Mouse (Mus musculus) intestine, embryonic 16.5 days (tissue): Measurements from ENCODE around the gene Gm9. TPM values are rescaled to one million over a fixed set of nuclear protein-coding genes. Genes with fewer than 3 reads are reported as not detected.

Source experiments
- ATAC-seq: fragments of 200-750 bp; cut with Nextera tagmentation; 2 replicates; pipeline ENCODE4 v1.8.0; 2017; ENCODE audit warnings: moderate TSS enrichment, moderate library complexity
- H3K27ac ChIP-seq: fragments of 300-500 bp; sonication (generic); 2 replicates; pipeline ENCODE4 v1.5.1; 2014; ENCODE audit warnings: mild to moderate bottlenecking, low read length
- H3K27me3 ChIP-seq: fragments of 300-500 bp; sonication (generic); replicated peaks from 2 replicates; pipeline ENCODE4 v1.6.1; 2014; ENCODE audit warnings: low read length, control low read depth, mixed read lengths; ENCODE audit not compliant: control insufficient read depth, insufficient read depth
- H3K36me3 ChIP-seq: fragments of 300-500 bp; sonication (generic); 2 replicates; pipeline ENCODE4 v1.6.1; 2014; ENCODE audit warnings: low read length, control low read depth; ENCODE audit not compliant: control insufficient read depth, insufficient read depth
- H3K4me1 ChIP-seq: fragments of 300-500 bp; sonication (generic); 2 replicates; pipeline ENCODE4 v1.6.1; 2014; ENCODE audit warnings: low read length, control low read depth, mixed read lengths; ENCODE audit not compliant: control insufficient read depth, insufficient read depth
- H3K4me2 ChIP-seq: fragments of 300-500 bp; sonication (generic); 2 replicates; pipeline ENCODE4 v1.6.1; 2014; ENCODE audit warnings: low read depth, low read length, control low read depth
- H3K4me3 ChIP-seq: fragments of 300-500 bp; sonication (generic); 2 replicates; pipeline ENCODE4 v1.5.1; 2014; ENCODE audit warnings: mild to moderate bottlenecking, low read length
- H3K9ac ChIP-seq: fragments of 300-500 bp; sonication (generic); 2 replicates; pipeline ENCODE4 v1.6.1; 2014; ENCODE audit warnings: low read depth, low read length
- H3K9me3 ChIP-seq: fragments of 300-500 bp; sonication (generic); 2 replicates; pipeline ENCODE4 v1.6.1; 2016; ENCODE audit warnings: low read length, control low read depth; ENCODE audit not compliant: control insufficient read depth
- WGBS: fragments of 180-500 bp; shearing (Covaris S2); extraction: QIAGEN DNeasy Blood & Tissue Kit; methylation state at CpG from one replicate; pipeline ENCODE4 v1.1.7; 2014; 5-methylcytosine and 5-hydroxymethylcytosine counted together
- polyA plus RNA-seq: library from polyadenylated mRNA; unstranded; fragments of >200 nt; fragmentation: Nextera tagmentation; extraction: Ambion mirVana; gene quantifications from 2 replicates; pipeline ENCODE4 v1.2.1, GENCODE M21; 2015

The Gm9 gene
- polyA plus RNA-seq, 1 experiment from 2014 or later, result not detected

- 48% methylated on average over 5 of the region's 5 CpGs for WGBS
- Histone ChIP-seq H3K9me3 (no peaks in the 10 kb centered on the region), H3K4me2 (no peak within 1 kb of the TSS), H3K4me1 (no peaks in the 10 kb centered on the region), H3K27me3 (no peaks in the 10 kb centered on the region), H3K9ac (no peak within 1 kb of the TSS), H3K36me3 (no peaks in the 10 kb centered on the region), H3K4me3 (no peak within 1 kb of the TSS), H3K27ac (no peak within 1 kb of the TSS)
- no peak for ATAC-seq
Measured at GRCm38 (mm10) chrX:37168742-37169141, 42.1 kb downstream of the Gm9 start, which contains the start of gene Akap14. TSS of gene Akap14 (minus strand) at chrX:37168842.

DNA sequence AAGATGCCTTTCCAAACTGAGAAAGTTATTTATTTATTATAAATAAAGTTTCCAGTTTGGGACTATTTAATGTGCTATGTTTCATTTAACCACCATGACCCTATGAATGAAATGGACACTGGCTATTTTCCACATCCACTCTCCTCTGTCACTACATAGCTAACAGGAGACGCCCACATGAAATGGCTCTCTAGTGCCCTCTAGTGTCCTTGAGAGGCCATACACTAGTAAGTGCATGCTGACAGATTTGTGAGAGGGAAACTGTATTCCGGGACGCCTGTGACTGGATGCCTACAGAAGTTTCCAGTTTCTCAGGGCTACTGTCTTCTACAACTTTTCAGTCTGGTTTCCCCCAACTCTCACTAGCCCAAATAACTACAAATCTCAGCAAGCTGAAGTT, 43.8 kb downstream of the Gm9 start:
- no peak overlapping the region for H3K9ac ChIP-seq
- 27% methylated on average over 3 of the region's 3 CpGs for WGBS
- no peaks in the 10 kb centered on the region for H3K36me3 ChIP-seq
- H3K4me3 ChIP-seq, result no peak overlapping the region
- no peaks in the 10 kb centered on the region for H3K4me1 ChIP-seq
- ATAC-seq, result no peak
- H3K27ac ChIP-seq, result no peak overlapping the region
- H3K4me2 ChIP-seq, result no peak overlapping the region
- no peaks in the 10 kb centered on the region for H3K27me3 ChIP-seq
- no peaks in the 10 kb centered on the region for H3K9me3 ChIP-seq

GRCm38 (mm10) chrX:37163115-37163514, 47.7 kb downstream of the Gm9 start:
- Histone ChIP-seq H3K9ac (no peak overlapping the region), H3K4me1 (no peaks in the 10 kb centered on the region), H3K4me3 (no peak overlapping the region), H3K4me2 (no peak overlapping the region), H3K27ac (no peak overlapping the region), H3K27me3 (no peaks in the 10 kb centered on the region), H3K36me3 (no peaks in the 10 kb centered on the region), H3K9me3 (no peaks in the 10 kb centered on the region)
- ATAC-seq, result no peak
- WGBS, result 76% methylated on average over 18 of the region's 18 CpGs

DNA sequence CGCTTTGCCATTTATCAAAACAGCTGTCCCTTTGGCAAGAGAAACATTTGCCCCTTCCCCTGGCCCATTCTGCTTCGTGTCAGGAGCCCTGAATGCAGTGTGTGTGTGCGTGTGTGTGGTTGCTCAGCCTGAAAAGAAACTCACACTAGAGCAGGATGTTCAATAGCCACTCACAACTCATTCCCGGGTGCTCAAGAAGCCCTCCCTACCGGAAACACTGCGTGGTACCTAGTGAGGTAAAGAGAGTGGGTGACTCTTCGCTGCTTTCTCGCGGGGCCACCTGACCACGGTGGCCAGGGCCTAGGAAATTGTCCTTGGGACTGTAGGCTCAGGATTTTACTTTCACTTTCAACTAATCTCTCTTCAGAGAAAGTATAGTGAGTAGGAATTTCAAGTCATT, 49.7 kb downstream of the Gm9 start:
- no peaks in the 10 kb centered on the region for H3K36me3 ChIP-seq
- no peak overlapping the region for H3K9ac ChIP-seq
- H3K9me3 ChIP-seq, result no peaks in the 10 kb centered on the region
- H3K4me2 ChIP-seq, result no peak overlapping the region
- no peak overlapping the region for H3K27ac ChIP-seq
- no peaks in the 10 kb centered on the region for H3K4me1 ChIP-seq
- no peak overlapping the region for H3K4me3 ChIP-seq
- ATAC-seq, result no peak
- WGBS, result 71% methylated on average over 10 of the region's 10 CpGs
- H3K27me3 ChIP-seq, result no peaks in the 10 kb centered on the region

Other genes starting within 250 kb of the Gm9 start
- 11.0 and 12.1 TPM in 2 replicates for gene Sept6, start 219.2 kb downstream of the Gm9 start, polyA plus RNA-seq
- 0.11 TPM in 2 replicates for gene Sowahd, start 162.2 kb downstream of the Gm9 start, polyA plus RNA-seq
- gene Rpl39, start 125.6 kb downstream of the Gm9 start, polyA plus RNA-seq, result 429 and 442 TPM in 2 replicates
- gene Upf3b, start 100.7 kb downstream of the Gm9 start, polyA plus RNA-seq, result 12.1 and 14.2 TPM in 2 replicates
- gene Nkap, start 84.2 kb downstream of the Gm9 start, polyA plus RNA-seq, result 10.8 and 10.9 TPM in 2 replicates
- gene Akap14, start 42.2 kb downstream of the Gm9 start, polyA plus RNA-seq, result not detected in 2 replicates
- 382 and 399 TPM in 2 replicates for gene Ndufa1, start 19.9 kb downstream of the Gm9 start, polyA plus RNA-seq
- 7.6 and 8.1 TPM in 2 replicates for gene Rnf113a1, start 19.8 kb downstream of the Gm9 start, polyA plus RNA-seq
- not detected in 2 replicates for gene Rhox1, start 11.2 kb upstream of the Gm9 start, polyA plus RNA-seq
- not detected in 2 replicates for gene Rhox2a, start 33.9 kb upstream of the Gm9 start, polyA plus RNA-seq
- not detected in 2 replicates for gene Rhox3a, start 38.9 kb upstream of the Gm9 start, polyA plus RNA-seq
- not detected in 2 replicates for gene Rhox4a, start 54.3 kb upstream of the Gm9 start, polyA plus RNA-seq
- gene Rhox3a2, start 169.0 kb upstream of the Gm9 start, polyA plus RNA-seq, result not detected in 2 replicates
- gene Rhox4a2, start 179.8 kb upstream of the Gm9 start, polyA plus RNA-seq, result not detected in 2 replicates
- not detected in 2 replicates for gene Rhox2b, start 201.0 kb upstream of the Gm9 start, polyA plus RNA-seq
- gene Rhox4b, start 221.5 kb upstream of the Gm9 start, polyA plus RNA-seq, result not detected in 2 replicates
- not detected in 2 replicates for gene Rhox2c, start 242.6 kb upstream of the Gm9 start, polyA plus RNA-seq
- gene Rhox3c, start 247.5 kb upstream of the Gm9 start, polyA plus RNA-seq, result not detected in 2 replicates